Mouse (Mus musculus) urinary bladder, postnatal 25 days (tissue): Measurements from ENCODE around the gene Bpifb3.
A peak's percentile ranks its signal among the peaks of the same experiment; 100 is the strongest.

Experiments used
- DNase-seq: peaks from one replicate; pipeline ENCODE4 v3.0.0; 2022; ENCODE audit warnings: low spot score

Gene Bpifb3

GRCm38 (mm10) chr2:153917930-153918329, at the start of gene Bpifb3:
Gene Bpifb3, plus strand, starts transcription at chr2:153918230.
- DNase-seq = no peak

GRCm38 (mm10) chr2:153870984-153871383, 47.0 kb upstream of the Bpifb3 start, which contains the start of gene Sun5:
Gene Sun5, minus strand, starts transcription at chr2:153871084.
- no peak for DNase-seq

- DNase-seq = no peak
Observed at GRCm38 (mm10) chr2:153874745-153875144, 43.3 kb upstream of the Bpifb3 start, which contains the start of gene Bpifb2. Gene Bpifb2, plus strand, starts transcription at chr2:153875045.

DNA sequence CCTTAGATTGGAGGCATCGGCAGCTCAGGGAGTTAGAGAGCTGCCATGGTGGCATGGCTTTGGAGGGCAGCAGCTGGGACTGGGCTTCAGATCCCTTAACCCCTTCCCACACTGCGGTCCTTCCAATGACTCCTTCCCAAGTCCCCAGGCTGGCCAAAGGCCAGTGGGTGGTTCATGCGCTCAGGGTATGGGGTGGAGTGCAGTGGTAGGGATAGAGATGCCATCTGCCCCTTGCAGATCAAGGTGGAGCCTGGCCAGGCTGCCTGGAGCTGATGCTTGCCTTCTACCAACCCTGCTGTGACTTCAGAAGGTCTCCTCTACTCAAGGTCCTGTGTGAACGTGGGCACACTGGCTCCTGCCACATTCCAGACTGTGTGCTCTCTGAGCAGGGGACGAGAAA, 18.9 kb upstream of the Bpifb3 start:
- no peak for DNase-seq

DNA sequence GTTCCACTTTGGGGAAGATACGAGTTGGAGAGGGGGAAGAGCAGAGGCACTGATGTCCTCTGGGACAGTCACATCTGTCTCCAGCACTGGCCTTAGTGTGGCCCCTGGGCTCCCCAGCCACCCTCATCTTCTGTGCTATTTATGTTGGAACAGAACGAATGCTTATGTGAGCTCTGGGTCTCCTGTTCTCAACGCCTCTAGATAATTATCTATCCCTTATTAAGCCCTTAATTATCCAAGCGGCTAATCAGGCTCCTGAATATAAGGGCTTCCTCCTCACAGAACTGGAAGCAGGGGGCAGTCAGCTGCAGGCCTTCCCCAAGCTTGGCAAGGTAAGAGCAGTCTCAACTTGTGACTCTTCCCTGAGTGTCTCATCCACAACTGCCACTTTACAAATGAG, 17.9 kb upstream of the Bpifb3 start, which contains the start of gene Bpifb6:
Gene Bpifb6, plus strand, starts transcription at position 301 of the 400 bp plus-strand sequence.
- DNase-seq = no peak

GRCm38 (mm10) chr2:153902726-153903125, 15.3 kb upstream of the Bpifb3 start:
- DNase-seq = no peak

DNA sequence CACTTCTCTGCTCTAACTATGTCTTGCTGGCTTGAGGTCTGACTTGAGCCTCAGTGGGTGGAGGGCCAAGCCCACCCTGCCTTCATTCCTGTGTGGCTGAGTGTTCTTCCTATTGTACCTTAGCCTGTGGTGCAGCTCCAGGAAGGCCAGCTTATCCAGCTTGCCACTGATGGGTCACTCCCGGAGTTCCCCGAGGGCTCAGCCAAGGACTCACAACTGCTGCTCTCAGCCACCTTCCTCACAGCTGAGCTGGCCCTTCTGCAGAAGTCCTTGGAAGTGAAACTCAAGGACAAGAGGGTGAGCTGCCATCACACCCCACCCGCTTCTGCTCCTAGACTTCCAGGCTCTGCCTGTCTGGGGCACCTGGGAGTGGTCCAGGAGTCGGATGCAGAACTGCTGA, 11.4 kb upstream of the Bpifb3 start:
- DNase-seq = no peak

GRCm38 (mm10) chr2:153914151-153914550, 3.9 kb upstream of the Bpifb3 start:
- no peak for DNase-seq

DNA sequence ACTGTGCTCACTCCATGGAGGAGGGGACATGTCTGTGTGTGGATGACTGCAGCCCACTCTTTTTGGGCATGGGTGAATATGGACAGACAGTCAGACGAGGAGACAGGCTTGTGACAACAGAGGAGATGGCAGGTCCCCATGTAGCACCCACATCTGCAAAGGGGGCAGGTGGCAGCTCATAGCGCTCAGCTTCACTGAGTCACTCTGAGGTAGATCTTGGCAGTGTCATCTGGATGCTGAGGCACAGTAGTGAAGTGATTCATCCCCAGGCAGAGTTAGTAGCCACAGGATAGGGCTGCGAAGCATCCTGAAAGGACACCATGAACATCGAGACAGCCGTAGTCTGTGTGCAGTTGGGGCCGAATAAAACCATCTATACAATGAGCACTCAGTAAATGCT, 3.2 kb downstream of the Bpifb3 start:
- DNase-seq = no peak

DNA sequence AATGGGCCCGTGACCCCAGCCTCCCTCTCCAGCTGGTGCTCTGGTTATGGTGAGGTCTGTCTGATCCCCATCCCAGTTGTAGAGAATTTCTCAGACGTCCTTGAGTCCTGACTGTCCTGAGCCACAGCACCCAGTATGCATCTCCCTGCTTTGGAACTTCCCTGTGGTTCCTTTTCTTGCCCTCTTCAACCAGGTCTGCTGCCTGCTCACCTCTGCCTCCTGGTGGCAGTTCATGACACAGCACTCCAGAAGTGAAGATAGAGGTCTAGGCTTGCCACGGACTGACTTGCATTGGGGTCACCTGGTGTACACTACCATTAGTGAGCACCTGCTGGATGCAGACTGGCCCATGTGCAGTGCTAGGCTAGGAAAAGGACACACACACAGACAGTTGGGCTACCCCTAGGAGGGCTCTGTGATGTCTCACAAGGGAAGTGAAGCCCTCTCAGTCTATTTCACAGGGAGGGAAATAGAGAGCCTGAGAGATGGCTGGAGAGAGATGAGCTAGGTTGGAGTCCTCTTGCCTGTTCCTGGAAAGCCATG, 11.9 kb downstream of the Bpifb3 start:
- DNase-seq = peak; percentile 30

- no peak for DNase-seq
Observed at GRCm38 (mm10) chr2:153931125-153931524, 13.1 kb downstream of the Bpifb3 start.

- no peak for DNase-seq
Observed at GRCm38 (mm10) chr2:153933311-153933710, 15.3 kb downstream of the Bpifb3 start.

DNA sequence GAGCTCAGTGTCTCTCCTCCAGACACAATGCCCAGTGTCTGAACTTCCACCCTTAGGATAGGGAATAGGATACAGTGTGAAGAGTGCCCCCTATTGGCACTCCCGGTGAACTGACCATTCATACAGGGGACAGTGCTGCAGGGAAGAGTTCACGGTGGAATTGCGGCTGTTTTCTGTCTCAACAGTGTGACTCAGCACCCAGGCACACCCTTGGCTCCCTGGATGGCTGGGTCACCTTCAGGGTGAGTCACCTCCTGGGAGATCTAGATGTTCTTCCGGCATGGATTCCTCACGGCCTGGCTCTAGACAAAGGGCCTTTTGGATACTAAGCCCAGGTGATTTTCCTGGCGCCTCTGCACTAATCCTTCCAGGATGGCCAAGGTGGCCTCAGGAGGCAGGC, 17.3 kb downstream of the Bpifb3 start:
- no peak for DNase-seq

- DNase-seq = no peak
Observed at GRCm38 (mm10) chr2:153937843-153938242, 19.8 kb downstream of the Bpifb3 start, which contains the start of gene Bpifb4. Gene Bpifb4, plus strand, starts transcription at chr2:153938212.

DNA sequence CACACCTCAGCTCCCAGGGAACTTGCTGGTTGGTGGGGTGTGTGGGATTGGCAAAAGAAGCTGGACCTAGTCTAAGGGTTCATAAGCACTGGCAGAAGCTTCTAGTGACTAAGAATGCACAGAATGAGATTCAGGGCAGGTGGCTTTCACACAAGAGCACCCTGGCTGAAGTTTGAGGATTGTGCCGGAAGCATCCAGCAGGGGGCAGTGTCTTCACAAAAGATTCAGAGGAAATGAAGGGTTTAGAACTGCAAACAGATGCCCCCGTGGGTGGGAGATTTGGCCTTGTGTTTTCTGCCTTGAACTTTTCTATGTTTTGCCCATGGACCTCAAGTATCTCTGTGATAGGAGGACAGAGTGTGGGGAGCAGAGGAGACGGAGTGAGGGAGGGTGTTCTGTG, 25.5 kb downstream of the Bpifb3 start:
- peak; percentile 33 for DNase-seq

DNA sequence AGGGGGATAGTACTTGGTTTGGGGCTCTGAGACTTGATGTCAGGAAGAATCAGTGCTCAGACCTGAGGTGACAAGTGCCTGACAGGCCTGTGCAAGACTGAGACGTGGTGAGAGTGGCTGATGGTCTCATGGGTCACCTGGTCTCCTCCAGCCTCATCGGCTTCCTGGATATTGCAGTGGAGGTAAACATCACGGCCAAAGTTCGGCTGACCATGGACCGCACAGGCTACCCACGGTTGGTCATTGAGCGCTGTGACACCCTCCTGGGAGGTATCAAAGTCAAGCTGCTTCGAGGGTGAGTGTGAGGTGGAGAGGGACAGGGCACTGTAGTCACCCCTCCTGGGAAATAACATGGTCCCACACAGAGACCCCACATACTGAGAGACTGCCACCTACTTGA, 26.5 kb downstream of the Bpifb3 start:
- DNase-seq = no peak

- peak; percentile 36 for DNase-seq
Observed at GRCm38 (mm10) chr2:153952897-153953296, 34.9 kb downstream of the Bpifb3 start.

DNA sequence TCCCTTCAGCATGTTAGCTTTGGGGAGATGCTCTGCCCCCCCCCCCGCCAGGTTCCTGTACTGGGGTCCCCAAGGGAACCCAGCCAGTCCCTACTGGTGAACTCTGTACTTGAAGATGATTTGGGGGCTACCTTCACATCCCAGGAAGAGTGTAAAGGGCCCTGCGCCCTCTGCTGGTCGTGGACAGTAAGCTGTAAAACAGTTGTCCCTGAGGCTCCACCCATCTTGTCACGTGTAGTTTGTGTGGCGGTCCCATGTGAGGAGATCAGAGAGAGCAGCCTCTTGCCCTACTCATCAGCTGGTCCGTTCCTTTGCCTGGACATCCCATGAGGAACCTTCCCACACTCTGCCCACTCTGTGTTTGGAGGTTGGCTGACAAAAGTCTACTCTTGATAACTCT, 35.8 kb downstream of the Bpifb3 start:
- peak; percentile 12 for DNase-seq

DNA sequence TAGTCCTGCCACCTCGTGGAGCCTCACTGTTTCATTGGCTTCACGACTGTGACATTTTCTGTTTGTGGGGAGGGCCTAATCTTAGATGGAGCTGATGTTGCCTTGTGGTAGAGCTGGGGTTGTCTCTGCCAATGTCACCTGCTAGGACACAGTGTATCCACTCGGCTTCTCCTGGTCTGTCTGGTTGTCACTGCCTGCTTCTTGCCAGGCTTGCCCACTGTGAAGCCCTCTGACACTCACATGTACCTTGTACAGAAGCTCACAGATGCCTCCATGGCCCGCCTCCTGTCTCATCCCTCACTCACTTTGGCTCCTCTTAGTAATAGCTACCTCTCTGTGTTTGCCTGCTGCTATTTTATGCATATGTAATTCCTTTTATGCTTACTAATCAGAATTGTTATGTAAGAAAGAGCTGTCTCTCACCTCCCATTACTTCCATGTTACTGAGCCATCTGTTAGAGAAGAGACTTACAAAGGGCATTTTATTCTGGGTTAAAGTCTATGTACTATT, 44.8 kb downstream of the Bpifb3 start:
- DNase-seq = no peak

- DNase-seq = no peak
Observed at GRCm38 (mm10) chr2:153963334-153963733, 45.3 kb downstream of the Bpifb3 start.

DNA sequence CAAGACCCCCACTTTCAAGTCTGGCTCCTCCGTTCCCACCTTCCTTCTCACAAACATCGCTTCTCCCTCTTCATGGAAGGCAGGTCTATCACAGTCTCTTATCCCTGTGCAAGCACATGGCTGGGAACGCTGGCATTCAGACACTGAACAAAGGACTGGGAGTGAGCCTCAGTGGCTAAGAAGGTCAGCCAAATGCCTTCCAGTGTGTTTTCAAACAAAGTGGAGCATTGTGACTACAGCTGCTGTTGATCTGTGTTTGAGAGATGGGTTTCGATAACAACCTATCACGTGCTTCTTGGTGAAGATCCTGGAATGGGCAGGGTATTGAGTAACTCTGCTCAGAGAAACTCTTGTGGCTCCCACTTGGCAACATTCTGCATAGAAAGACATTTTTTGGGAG, 52.2 kb downstream of the Bpifb3 start:
- no peak for DNase-seq

GRCm38 (mm10) chr2:153974582-153974981, 56.6 kb downstream of the Bpifb3 start, which contains the start of gene Bpifa6:
Gene Bpifa6, plus strand, starts transcription at chr2:153974945.
- no peak for DNase-seq
